Mouse (Mus musculus) urinary bladder, postnatal 14 days (tissue): Measurements from ENCODE around the gene Cd180.

Experiments
- DNase-seq: peaks from one replicate; pipeline ENCODE4 v3.0.0; 2021; ENCODE audit warnings: low spot score

Cd180 gene

DNA sequence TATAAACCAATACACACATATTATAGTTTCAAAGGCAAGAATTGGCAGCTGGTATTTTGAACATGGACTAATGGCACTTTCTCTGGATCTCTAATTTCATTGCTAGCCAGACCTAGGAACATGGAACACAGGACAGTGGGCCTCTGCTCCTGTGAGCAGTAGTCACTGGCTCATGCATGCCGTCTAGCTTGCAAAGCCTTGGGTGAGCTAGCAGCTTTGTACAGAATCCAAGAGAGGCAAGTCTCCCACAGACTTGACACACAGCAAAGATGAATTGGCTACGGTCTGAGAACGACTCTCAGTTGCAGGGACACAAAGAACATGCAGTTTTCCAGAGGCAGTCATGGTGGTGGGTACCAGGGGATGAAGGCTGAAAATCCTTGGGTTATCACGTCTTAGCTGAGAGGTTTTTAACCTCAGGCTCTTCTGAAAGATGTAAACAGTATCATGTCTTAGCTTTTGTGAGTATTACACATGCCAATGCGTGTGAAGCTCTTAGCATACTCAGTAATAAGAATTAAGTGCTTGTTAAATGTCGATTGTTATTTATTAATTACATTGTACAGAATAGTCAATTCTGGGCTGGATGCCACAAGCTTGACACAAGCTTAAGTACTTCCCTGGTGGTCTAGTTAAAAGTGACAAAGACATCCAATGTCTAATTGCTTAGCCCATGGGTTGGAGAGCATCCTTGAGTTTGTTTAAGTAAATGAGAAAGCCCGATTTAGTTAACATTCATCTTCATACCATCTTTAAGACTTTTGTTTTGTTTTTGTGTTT is 90.4 kb downstream of the Cd180 start:
- DNase-seq = no peak

DNA sequence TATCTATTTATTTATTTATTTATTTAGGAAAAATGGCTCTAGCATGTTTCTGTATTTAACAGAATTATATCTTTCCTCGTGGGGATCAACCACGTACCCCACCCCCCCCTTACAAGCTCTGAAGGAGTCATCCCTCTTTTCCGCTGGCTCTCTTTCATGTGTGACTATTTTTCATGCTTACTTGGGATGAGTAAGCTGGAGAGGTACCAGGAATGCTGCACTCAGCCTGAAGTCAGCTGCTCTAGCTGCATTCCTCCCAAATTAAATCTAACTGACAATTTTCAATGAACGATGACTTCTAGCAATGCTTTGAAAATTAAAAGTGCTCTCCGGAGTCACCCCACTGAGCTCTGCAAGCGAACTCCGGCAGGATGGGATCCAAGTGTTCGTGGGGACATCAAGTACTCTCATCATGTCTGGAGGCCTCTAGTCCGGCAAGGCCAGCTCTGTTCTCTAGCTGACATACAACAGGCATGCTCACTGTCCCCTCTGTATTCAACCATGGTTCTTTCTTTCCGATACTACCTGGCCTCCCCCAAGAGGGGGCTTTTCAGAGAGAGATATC is 93.4 kb downstream of the Cd180 start:
- DNase-seq = no peak
